Mouse (Mus musculus): Measurements from ENCODE around the gene Lrig1.

The Lrig1 gene

DNA sequence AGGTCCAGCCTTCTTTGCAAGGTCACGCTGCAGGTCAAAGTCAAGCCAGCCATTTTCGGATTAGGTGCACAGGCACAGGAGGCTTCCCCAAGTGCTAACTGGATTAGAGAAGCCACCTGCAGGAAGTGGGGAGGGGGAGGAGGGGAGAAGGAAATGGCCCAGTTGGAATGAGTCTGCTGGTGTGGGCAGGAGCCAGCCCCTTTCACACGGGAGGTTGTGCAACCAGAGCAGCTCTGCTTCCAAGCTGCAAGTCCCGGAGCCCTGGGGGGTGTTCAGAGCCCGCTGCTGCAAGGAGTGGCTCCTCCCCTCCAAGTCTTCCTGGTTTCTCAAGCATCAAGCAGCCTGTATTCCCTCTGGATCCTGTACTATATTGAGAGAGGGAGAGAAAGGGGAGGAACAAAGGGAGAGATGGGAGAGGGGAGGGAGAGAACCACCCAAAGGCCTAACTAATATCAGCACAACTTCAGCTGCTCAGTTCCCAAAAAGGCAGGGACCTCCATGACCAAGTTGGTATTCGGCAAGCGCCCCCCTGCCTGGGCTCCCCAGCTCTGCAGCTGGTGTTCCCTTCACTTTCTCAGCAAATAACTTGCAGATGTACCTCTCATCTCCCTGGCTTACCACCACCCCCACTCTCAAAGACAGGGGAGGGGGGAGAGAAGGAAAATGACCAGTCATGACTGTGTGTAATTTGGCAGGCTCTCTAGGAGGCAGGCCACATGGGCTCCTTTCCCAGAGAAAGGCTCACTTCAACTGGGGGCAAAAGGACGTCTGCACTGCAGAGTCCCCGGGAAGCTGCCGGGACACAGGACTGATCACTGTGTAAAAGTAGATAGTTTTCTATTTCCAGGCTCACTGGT lies 52.2 kb downstream of the Lrig1 start:
- peak; percentile 45 for ATAC-seq (ENCODE audit: low TSS enrichment)

DNA sequence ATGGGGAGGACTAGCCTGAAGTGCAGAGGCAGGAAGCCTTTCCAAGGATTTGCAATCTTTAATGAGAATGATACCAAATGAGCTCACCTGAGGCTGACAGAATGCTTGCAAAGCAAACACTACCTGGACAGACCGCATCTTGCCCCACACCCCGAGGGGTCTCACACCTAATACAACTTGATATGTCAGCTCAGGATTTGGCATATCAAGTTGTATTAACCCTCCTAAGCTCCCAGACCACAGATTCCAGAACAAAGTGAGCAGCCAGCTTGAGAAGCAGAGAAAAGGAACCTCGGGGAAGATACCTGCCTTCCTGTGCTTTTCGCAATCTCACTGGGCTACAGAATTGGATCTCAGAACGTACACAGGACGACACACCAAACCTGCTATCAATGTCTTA lies 53.1 kb downstream of the Lrig1 start:
- no peak for ATAC-seq (ENCODE audit: low TSS enrichment)

DNA sequence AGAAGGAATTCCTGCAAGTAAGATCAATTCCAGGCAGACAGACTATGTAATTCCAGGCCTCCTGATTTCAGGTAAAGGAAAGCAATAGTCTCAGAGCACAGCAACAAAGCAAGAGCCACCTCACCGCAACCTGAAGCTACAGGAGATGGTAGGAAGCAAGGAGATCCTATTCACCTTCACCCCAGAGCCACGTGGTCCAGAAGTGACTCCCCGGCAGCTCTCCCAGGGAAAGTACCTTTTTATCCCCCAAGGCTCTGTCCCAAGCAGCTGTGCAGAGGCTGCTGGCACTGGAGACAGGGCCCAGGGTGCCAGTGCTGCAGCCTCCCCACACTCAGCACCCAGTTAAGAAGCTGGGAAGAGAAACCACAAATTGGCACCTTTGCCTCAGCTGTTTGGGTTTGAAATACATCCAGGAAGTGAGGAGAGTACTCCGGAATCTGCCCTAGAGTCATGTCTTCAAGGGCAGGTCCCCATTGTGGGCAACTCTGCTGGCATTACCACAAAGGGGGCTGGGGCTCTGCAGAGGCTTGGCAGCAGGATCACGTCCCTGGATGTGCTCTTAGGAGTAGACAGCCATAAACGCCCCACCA lies 53.6 kb downstream of the Lrig1 start:
- ATAC-seq (ENCODE audit: low TSS enrichment): 0 out of 2 replicates have a peak, but pooled peaks have one; percentile 15

DNA sequence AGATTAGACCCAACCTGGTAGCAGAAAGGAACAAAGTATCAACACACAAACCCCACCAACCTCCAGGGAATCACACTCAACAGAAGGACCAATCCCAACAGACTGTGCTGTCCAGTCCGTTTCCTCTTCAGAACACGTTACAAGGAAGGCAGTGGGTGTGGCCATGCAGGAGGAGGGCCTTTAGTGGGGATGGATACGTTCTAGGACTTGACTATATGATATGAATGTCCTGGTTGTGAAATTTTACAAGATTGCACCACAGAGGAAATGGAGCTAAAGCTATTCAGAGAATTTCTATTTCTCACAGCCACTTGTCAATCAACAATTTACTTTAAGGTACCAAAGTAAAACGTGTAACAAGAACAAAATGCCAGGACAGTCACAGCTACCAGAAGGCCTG lies 54.2 kb downstream of the Lrig1 start:
- ATAC-seq (ENCODE audit: low TSS enrichment): no peak

DNA sequence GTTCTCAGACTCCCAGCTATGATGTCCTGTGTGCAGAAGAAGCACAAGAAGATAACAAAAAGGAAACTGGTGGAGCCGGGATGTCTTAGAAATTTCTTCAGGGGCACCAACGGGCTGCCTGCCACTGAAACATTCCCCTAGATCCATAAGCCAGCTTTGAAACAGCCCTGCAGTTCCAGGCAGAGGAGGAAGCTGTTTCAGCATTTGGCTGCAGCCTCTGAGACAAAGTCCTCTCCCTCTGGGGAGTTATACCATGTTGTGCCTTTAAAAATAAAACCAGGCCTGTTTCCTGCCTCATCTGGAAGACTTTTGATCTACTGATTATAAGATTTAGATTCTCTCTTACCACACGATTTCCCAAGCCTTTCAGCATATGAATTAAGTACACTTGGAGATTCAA lies 55.3 kb downstream of the Lrig1 start:
- peak; percentile 71 for ATAC-seq (ENCODE audit: low TSS enrichment)

DNA sequence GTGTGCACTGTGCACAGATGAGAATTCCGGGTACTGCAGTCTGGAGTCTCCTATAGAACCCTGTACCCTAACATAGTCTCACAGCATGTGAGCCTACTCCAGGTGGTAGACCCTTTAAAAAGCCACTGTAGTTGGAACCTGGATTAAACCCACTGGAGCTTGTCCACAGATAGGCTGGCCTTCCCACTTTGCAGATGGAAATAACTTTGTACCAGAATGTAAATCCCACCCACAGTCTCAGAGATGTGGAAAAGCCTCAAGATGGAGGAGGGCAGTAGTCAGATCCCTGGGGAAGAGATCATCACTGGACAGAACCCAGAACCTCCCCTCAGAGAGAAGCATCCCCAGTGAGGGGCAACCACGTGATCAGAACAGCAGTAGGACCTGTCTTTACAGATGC lies 56.0 kb downstream of the Lrig1 start:
- ATAC-seq (ENCODE audit: low TSS enrichment): peak; percentile 48

DNA sequence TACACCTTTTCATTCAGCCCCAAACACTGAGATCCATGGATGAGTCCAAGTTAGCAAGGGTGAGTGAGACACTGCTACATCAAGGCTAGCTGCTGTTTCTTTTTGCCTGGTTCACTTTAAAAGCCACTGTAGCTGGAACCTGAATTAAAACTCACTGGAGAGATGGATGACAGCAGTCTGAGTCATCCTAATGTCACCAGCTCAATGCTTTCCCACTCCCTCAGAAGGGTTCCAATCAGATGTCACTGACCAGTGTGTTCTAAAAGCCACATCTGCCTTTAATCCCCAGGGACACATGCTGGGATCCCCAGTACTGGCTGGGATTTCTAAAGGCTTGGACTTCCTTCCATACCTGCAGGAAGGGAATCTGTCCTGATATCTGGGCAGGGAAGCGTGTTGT lies 57.9 kb downstream of the Lrig1 start:
- ATAC-seq (ENCODE audit: low TSS enrichment): no peak

DNA sequence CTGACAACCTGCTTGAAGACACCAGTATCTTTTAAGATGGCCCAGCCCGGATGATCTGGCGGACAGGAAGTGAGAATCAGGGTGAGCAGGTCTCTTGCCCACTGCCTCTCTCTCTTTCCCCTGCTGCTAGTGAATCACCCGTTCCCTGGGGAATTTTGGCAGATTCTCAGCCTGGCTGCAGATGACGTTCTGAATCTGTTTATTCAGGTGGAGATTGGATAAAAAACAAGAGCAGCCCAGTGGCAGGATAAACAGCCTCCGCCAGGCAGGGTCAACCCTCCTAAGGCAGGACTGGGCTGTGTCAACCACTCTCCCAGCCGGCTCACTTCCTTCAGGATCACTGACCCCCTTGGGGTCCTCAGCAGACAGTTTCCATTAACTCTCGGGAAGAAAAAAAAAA lies 59.7 kb downstream of the Lrig1 start:
- ATAC-seq (ENCODE audit: low TSS enrichment): no peak

DNA sequence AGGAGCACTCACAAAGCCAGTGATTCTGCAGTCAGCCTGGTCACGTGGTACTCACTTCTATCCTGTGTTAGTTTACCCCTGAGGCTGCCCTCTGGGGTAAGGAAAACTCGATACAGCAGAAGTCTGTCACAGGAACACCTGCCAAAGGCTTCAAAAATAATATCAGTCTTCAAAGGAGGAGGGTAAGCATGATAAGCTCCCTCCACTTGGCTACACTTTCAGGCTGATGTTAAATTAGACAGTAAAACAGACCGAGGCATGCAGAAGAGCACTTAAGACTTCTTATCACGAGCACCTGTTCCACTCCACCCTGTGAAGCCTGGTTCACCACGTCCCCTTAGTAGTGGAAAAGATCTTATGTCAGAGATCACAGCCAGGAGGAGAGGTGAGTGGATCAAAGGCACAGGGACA lies 62.9 kb downstream of the Lrig1 start:
- no peak for ATAC-seq (ENCODE audit: low TSS enrichment)

DNA sequence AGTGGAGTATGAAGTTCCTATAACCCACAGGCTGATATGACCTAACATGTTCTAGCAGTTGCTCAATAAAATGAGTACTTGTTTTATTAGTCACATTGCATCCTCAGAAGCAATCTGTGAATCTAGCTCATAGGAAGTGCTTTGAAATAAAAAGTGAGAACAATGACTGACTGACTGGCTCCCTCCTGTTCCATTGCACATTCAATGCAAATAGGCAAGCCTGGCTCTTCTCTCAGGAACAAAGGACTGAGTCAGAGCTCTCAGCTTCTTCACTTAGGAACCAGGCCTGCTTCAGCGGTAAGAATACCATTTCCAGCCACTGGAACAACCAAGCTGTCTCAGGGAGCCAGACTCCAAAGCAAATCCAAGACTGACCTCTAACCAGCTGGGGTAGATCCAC lies 64.6 kb downstream of the Lrig1 start:
- peak; percentile 39; the same call in 1 of the 2 replicates for ATAC-seq (ENCODE audit: low TSS enrichment)

DNA sequence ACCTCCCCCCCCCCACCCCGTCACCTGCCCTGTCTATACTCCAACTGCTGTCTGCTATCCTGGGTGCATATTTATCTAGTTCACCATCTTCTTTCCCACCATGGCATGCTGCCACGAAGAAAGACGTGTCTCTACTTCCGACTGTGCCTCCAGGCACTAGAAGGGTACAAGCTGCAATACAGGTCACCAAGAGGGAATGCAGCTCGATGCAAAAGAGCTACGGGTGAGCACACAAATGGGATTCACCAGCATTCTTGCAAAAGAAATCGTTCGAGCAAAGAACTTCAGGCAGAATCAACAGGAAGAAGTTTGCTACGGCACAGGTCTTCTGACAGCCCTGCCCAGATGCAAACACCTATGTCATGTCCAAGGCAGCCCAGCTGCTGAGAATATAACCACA lies 65.2 kb downstream of the Lrig1 start:
- no peak for ATAC-seq (ENCODE audit: low TSS enrichment)

DNA sequence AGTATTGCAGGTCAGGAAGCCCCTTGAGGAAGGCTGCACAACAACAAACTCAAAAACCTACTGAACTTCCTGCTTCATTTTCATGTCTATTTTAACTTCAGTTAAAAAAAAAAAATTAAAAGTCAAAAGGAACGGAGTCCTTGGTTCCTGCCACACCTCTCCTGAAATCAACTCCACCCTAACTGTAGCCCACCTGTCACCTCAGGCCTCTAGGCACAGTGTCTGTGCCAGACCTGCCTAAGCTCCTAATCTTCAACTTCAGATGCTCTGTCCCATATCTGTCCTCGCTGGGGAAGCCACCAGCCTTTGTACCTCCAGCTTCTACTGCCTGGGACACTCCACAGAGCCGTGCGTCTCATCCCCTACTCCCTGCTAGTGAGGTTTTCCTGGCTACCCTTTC lies 65.7 kb downstream of the Lrig1 start:
- no peak for ATAC-seq (ENCODE audit: low TSS enrichment)

DNA sequence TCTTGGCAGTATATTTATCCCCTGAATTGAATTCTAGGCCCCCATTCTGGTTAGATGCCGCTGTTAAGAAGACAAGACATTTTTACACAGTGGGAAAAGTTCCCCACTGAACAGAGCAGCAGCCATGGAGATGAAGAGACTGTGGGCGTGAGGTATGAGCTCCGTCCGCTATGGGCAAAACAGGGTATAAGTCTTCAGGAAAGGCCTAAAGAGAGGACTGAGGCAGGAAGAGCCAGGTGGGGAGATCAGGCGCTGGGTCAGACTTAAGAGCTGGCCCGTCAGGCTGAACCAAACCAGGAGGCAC lies 68.2 kb downstream of the Lrig1 start:
- ATAC-seq (ENCODE audit: low TSS enrichment): no peak

DNA sequence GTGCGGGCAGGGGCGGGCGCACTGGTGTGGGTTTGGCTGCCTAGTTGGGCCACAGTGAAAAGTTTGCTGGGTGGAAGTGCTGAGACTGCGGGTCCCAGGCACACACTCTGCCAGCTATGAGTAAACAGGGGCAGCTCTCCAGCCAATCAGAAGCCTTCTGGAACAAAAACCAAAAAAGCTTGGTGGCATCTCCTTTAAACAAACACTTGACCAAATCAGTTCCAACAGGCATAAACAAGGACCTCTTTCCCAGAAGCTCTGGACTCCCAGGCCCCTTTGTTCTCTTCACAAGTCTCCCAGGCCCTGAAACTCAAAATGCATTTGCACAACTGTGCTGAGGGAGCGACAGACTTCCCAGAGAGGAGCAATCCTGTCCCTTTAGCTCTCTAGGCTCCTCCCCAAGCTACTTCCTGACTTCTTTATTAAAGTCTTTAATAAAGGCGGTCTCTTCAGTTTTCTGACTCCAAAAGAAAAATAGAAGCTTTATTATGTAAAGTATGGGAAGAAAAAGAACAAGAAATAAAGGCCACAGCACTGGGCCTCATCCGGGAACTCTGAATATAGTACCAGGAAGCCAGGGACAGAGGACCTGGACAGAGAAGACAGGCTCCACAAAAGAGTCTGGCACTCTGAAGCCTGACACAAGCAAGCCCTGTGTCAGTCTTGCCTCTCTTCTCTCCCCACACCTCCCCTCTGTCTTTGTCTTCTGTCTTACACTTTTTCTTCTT lies 68.7 kb downstream of the Lrig1 start:
- no peak; the same call in 1 of the 2 replicates for ATAC-seq (ENCODE audit: low TSS enrichment)

DNA sequence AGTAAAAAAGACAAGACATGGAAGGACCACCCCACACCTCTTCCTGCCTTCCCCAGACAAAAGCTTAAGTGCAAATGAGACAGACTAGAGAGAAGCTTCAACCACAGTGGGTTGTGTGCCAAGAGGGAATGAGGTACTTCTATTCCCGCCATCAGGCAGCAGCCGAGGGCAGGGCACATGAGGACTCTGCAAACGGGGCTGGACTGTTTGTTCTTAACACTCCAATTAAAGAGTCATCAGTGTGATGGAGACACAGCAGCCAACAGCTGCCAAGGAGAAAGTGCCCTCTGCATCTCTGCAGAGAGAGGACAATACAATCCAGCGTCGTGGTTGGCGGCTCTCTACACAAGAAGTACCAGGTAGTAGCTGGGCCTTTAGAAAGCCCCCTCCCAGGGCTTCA lies 71.2 kb downstream of the Lrig1 start:
- no peak for ATAC-seq (ENCODE audit: low TSS enrichment)

DNA sequence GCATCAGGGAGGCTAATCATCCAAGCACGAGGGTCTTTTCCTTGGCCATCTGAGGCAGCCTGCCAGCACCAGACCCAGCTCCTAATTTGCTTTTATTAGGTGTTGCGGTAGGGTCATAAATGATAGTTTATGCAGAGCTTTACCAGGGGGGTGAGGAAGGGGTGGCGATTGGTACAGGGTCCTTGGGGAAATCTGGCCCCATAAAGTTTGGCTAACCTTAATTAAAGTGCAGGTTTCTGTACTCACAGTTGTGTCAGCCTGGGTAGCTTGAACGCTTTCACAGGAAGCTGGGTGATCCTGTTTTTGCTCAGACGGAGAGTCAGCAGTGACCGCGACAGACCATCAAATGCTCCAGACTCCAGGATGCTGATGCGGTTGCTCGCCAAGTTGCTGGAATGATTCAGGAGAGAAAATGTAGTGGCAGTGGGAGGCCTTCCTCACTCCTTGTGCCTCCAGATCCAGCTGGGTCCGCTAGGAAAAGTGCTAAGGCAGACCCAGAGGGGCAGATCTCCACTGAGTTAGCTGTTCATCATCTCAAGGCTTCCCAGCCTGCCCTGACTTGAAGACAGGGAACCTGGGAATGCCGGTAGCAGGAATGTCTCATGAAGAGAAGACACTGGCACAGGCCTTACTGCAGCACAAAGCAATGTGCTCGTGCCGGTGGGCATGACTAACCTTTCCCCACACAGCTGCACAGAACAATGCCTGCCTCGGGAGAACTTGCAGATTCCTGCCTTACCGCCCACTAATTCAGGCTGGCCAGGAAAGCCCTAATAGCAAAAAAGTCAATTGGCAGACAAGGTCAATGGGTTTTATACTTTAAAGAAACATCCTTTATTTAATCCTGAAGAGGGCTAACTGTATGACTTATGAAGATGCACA lies 72.0 kb downstream of the Lrig1 start:
- ATAC-seq (ENCODE audit: low TSS enrichment): peak; percentile 31

DNA sequence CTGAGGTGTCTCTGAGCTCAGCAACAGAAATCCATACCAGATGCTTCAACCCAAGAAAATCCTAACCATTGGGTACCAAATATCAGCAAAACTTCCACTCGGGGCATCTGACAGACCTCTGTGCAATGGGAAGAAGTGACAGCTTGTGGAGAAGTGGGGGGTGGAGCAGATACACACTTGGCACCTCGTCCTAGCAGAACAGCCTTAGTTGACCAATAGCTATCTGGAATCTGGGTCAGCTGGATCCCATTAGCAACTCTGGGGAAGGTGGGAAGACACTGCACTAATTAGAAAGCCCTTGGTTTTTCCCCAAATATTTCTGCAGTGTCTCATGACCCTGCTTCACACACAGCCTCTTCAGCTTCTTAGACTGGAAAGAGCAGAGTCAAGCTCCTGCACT lies 73.2 kb downstream of the Lrig1 start:
- no peak for ATAC-seq (ENCODE audit: low TSS enrichment)

DNA sequence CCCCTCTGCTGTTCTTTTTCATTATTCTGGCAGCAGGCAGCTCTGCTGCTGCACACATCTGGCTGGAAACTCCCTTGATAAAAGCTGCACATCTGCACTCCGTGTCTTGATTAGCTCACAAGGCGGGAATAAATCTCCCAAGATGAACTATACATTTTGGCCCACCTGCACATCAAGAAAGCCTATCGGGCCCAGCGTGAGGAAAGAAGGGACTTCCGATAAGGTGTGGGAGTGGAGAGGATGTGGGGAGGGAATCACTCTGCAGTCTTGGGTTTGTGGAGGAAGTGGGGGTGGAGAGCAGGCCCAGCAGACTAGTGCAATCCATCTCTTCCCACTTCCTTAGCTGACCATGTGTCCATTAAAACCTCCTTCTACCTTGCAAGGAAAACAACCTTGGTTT lies 74.1 kb downstream of the Lrig1 start:
- no peak for ATAC-seq (ENCODE audit: low TSS enrichment)

DNA sequence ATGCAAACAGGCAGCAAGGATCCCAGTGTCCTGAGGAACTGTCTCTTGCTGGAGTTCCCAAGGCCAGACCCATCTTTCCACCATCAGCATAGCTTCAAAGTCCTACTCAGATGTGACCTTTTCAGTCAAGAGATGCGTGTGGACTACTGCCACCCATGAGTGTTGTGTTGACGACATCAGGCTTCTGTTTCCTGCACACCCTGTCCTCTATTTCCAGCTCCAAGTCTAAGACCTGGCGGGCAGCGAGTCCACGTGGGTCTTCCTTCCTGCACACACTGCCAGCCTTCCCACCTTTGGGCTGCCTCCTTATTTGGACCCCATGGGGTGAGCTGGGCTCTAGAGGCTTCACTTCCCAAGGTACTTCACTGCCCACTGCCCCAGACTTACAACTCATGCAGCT lies 75.4 kb downstream of the Lrig1 start:
- no peak for ATAC-seq (ENCODE audit: low TSS enrichment)

DNA sequence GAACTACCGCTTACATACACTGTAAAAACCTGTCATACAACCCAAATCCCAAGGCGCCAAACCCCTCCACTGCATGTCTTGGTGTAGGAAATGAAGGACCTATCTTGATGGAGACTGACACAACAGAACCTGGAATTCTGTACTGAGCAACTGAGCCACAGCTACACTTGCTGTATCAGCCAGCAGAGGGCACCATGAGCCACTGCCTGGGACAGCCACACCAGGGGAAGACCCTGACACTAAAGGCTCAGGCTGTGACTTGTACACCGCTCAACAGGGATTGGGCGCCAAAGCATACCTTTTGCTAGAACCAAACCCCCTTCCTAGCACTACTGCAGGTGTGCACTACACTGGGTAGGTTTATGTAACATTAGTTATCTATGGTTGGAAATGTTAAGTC lies 77.0 kb downstream of the Lrig1 start:
- ATAC-seq (ENCODE audit: low TSS enrichment): peak; percentile 62

DNA sequence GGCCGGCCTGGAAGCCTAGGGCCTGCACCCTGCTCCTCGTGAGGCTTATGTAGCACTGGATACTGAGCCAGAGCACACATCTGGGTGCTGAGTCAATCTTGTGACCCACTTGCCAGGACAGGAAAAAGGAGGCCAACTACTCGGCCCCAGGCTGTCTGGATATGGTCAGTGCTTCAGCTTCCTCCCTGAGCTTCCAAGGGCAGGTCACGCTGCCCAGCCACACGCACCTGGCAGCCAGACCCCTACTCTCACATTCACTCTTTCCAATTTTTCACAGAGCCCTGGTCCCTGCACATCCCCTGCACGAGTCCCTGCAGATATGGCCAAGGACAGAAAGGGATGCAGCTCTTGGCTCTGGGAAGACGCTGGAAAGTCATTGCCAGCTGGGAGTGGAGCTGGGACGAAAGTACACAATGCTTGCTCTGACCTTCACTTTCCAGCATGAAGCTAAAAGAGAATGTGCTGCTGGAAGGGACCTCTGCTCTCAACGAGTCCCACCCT lies 79.1 kb downstream of the Lrig1 start:
- no peak for ATAC-seq (ENCODE audit: low TSS enrichment)

DNA sequence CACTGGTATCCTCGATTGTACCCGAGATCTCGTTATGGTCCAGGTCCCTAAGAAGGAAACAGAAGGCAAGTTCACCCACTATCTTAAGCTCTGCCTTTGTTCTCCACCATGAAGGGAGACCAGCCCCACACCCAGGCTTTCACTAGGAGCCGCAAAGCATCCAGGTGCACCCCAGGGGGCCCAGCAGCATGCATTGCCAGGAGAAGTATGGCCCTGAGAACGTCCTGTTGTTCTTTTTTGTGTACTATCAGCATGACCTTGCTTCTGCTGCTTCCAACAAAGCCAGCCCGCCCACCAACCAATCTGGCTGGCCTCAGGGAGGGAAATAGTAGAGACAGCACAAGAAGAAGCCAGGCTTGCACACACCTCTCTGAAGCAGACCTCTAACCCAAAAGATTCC lies 79.7 kb downstream of the Lrig1 start:
- ATAC-seq (ENCODE audit: low TSS enrichment): no peak

All from frontal cortex, adult (tissue).